Mouse (Mus musculus) limb, embryonic 14.5 days (tissue): ENCODE results near the gene Rpl3l. TPM values are rescaled to one million over a fixed set of nuclear protein-coding genes. Genes with fewer than 3 reads are reported as not detected.
A peak's percentile ranks its signal among the peaks of the same experiment; 100 is the strongest.

Experiments
- ATAC-seq: fragments of 200-750 bp; cut with Nextera tagmentation; 2 replicates; pipeline ENCODE4 v1.8.0; 2017; ENCODE audit warnings: low read depth, moderate number of reproducible peaks, moderate TSS enrichment; ENCODE audit not compliant: low FRiP score
- DNase-seq: peaks from one replicate; pipeline ENCODE4 v3.0.0-alpha.2; 2015; ENCODE audit warnings: low spot score
- H3K27ac ChIP-seq: fragments of 300-500 bp; sonication (generic); replicated peaks from 2 replicates; pipeline ENCODE4 v1.5.1; 2014; ENCODE audit warnings: low read depth, mild to moderate bottlenecking, low read length, moderate library complexity, mixed read lengths
- H3K27me3 ChIP-seq: fragments of 300-500 bp; sonication (generic); 2 replicates; pipeline ENCODE4 v1.6.1; 2014; ENCODE audit warnings: low read length, mixed read lengths; ENCODE audit not compliant: control insufficient read depth, insufficient read depth
- H3K36me3 ChIP-seq: fragments of 300-500 bp; sonication (generic); 2 replicates; pipeline ENCODE4 v1.6.1; 2014; ENCODE audit warnings: mild to moderate bottlenecking, low read length, moderate library complexity, mixed read lengths; ENCODE audit not compliant: control insufficient read depth, insufficient read depth
- H3K4me1 ChIP-seq: fragments of 300-500 bp; sonication (generic); 2 replicates; pipeline ENCODE4 v1.6.1; 2014; ENCODE audit warnings: antibody characterized with exemption, low read length, mixed read lengths; ENCODE audit not compliant: control insufficient read depth, insufficient read depth
- H3K4me2 ChIP-seq: fragments of 300-500 bp; sonication (generic); replicated peaks from 2 replicates; pipeline ENCODE4 v1.6.1; 2014; ENCODE audit warnings: low read depth, mild to moderate bottlenecking, low read length, moderate library complexity; ENCODE audit not compliant: severe bottlenecking
- H3K4me3 ChIP-seq: fragments of 300-500 bp; sonication (generic); replicated peaks from 2 replicates; pipeline ENCODE4 v1.5.1; 2014; ENCODE audit warnings: low read length
- H3K9ac ChIP-seq: fragments of 300-500 bp; sonication (generic); 2 replicates; pipeline ENCODE4 v1.6.1; 2014; ENCODE audit warnings: mild to moderate bottlenecking, low read depth, low read length, moderate library complexity; ENCODE audit not compliant: severe bottlenecking
- H3K9me3 ChIP-seq: fragments of 300-500 bp; sonication (generic); 2 replicates; pipeline ENCODE4 v1.6.1; 2016; ENCODE audit warnings: low read length; ENCODE audit not compliant: control insufficient read depth
- POLR2A ChIP-seq: fragments of 200-500 bp; IDR thresholded peaks from 2 replicates; pipeline ENCODE4 v1.8.0; 2012; ENCODE audit warnings: inconsistent platforms, mild to moderate bottlenecking, moderate library complexity, borderline replicate concordance; ENCODE audit not compliant: insufficient read depth, insufficient read length; ENCODE audit errors: extremely low read depth
- WGBS: fragments of 180-500 bp; shearing (Covaris S2); extraction: QIAGEN DNeasy Blood & Tissue Kit; methylation state at CpG from one replicate; pipeline ENCODE4 v1.1.7; 2014; 5-methylcytosine and 5-hydroxymethylcytosine counted together
- polyA plus RNA-seq, 2 experiments: library from polyadenylated mRNA; depleted of rRNA in 1 of 2; stranded (reverse) in 1 of 2; unstranded in 1 of 2; fragments of >200 nt; fragmentation: Nextera tagmentation in 1 of 2; extraction: Ambion mirVana in 1 of 2; gene quantifications; 2 replicates each; pipeline versions ENCODE4 v1.2.1 to v1.2.3; 2012 to 2014

Gene Rpl3l
- polyA plus RNA-seq, 2 experiments = not detected

GRCm38 (mm10) chr17:24730787-24731186, 3.2 kb downstream of the Rpl3l start:
- no peak overlapping the region for H3K4me3 ChIP-seq
- no peak overlapping the region for H3K4me2 ChIP-seq
- DNase-seq = no peak
- no peaks in the 10 kb centered on the region for H3K27me3 ChIP-seq
- H3K9me3 ChIP-seq = no peaks in the 10 kb centered on the region
- H3K36me3 ChIP-seq = no peaks in the 10 kb centered on the region
- TF ChIP-seq POLR2A = no peak
- H3K4me1 ChIP-seq = no peaks in the 10 kb centered on the region
- no peak overlapping the region for H3K9ac ChIP-seq
- no peak for ATAC-seq
- WGBS = 82% methylated on average over 14 of the region's 14 CpGs
- H3K27ac ChIP-seq = no peak overlapping the region

GRCm38 (mm10) chr17:24732233-24732935, 4.8 kb downstream of the Rpl3l start:
- Histone ChIP-seq H3K9me3 (no peaks in the 10 kb centered on the region), H3K4me3 (no peak overlapping the region), H3K4me1 (peaks cover 8% of the 10 kb centered on the region), H3K27me3 (no peaks in the 10 kb centered on the region), H3K9ac (no peak overlapping the region), H3K36me3 (no peaks in the 10 kb centered on the region), H3K27ac (no peak overlapping the region), H3K4me2 (no peak overlapping the region)
- ATAC-seq (no peak), DNase-seq (no peak)
- TF ChIP-seq POLR2A = no peak
- WGBS = 79% methylated on average over 12 of the region's 12 CpGs

GRCm38 (mm10) chr17:24733434-24734050, 5.9 kb downstream of the Rpl3l start:
- WGBS = 89% methylated on average over 21 of the region's 21 CpGs

GRCm38 (mm10) chr17:24734513-24734912, 6.9 kb downstream of the Rpl3l start:
- no peak overlapping the region for H3K4me2 ChIP-seq
- H3K27ac ChIP-seq = no peak overlapping the region
- 73% methylated on average over 1 of the region's 1 CpGs for WGBS
- H3K9me3 ChIP-seq = no peaks in the 10 kb centered on the region
- no peak for DNase-seq
- H3K9ac ChIP-seq = no peak overlapping the region
- no peak for ATAC-seq
- no peak for TF ChIP-seq POLR2A
- no peak overlapping the region for H3K4me3 ChIP-seq
- peaks cover 10% of the 10 kb centered on the region for H3K4me1 ChIP-seq
- H3K36me3 ChIP-seq = no peaks in the 10 kb centered on the region
- H3K27me3 ChIP-seq = no peaks in the 10 kb centered on the region

More at GRCm38 (mm10) chr17:24733434-24734050, 5.9 kb downstream of the Rpl3l start:
- H3K27ac ChIP-seq = no peak overlapping the region
- no peak overlapping the region for H3K4me2 ChIP-seq
- H3K9ac ChIP-seq = no peak overlapping the region
- ATAC-seq (no peak), DNase-seq (no peak)
- peaks cover 10% of the 10 kb centered on the region for H3K4me1 ChIP-seq
- H3K9me3 ChIP-seq = no peaks in the 10 kb centered on the region
- H3K36me3 ChIP-seq = no peaks in the 10 kb centered on the region
- H3K4me3 ChIP-seq = no peak overlapping the region
- no peaks in the 10 kb centered on the region for H3K27me3 ChIP-seq
- TF ChIP-seq POLR2A = no peak

- Histone ChIP-seq H3K9me3 (no peaks in the 10 kb centered on the region), H3K36me3 (0 out of 2 replicates have a peak, but pooled peaks cover 5% of the 10 kb centered on the region), H3K9ac (no peak overlapping the region), H3K4me2 (peak overlapping the region; percentile 82), H3K27me3 (no peaks in the 10 kb centered on the region), H3K27ac (0 out of 2 replicates have a peak overlapping the region, but pooled peaks have one; percentile 39), H3K4me3 (no peak overlapping the region), H3K4me1 (peaks cover 10% of the 10 kb centered on the region)
- ATAC-seq = no peak
- TF ChIP-seq POLR2A = no peak
- WGBS = 85% methylated on average over 7 of the region's 7 CpGs
- DNase-seq = no peak
These were observed 7.8 kb downstream of the Rpl3l start for GRCm38 (mm10) chr17:24735446-24735845.
